Mouse (Mus musculus): ENCODE data around the gene Gm4353.

- TF ChIP-seq CTCF (conservative IDR thresholded peaks at IDR 0.05; ENCODE audit: low read length): no peak
- TF ChIP-seq POU5F1 (IDR thresholded peaks at IDR 0.05; ENCODE audit: borderline replicate concordance, low read length): no peak
- TF ChIP-seq NANOG (IDR thresholded peaks at IDR 0.05; ENCODE audit: borderline replicate concordance, low read length): no peak
These were observed 36.3 kb upstream of the Gm4353 start for GRCm38 (mm10) chr7:116120737-116121136.
